Mouse (Mus musculus): ENCODE results near the gene Gbf1.

- TF ChIP-seq CTCF (IDR thresholded peaks at IDR 0.05; ENCODE audit: low read depth) (no peak), EP300 (IDR thresholded peaks at IDR 0.05; ENCODE audit: low read depth) (no peak)
These were observed 11.2 kb upstream of the Gbf1 start for GRCm38 (mm10) chr19:46141091-46141490.

All from liver, postnatal 0 days (tissue).